Mouse (Mus musculus) liver, adult (tissue): ENCODE measurements around the gene Cars2.

ENCODE experiments used
- GATA4 ChIP-seq: IDR thresholded peaks from 2 replicates; pipeline ENCODE4 v1.6.1; 2014; ENCODE audit warnings: mild to moderate bottlenecking, low read length; ENCODE audit not compliant: insufficient replicate concordance

Gene Cars2

GRCm38 (mm10) chr8:11471309-11471708 is 79.3 kb downstream of the Cars2 start:
- TF ChIP-seq GATA4 = no peak

GRCm38 (mm10) chr8:11470694-11471093 is 79.9 kb downstream of the Cars2 start:
- TF ChIP-seq GATA4 = no peak

- no peak for TF ChIP-seq GATA4
Measured at GRCm38 (mm10) chr8:11469095-11469494, 81.5 kb downstream of the Cars2 start.

GRCm38 (mm10) chr8:11465619-11466018 is 85.0 kb downstream of the Cars2 start:
- no peak for TF ChIP-seq GATA4

GRCm38 (mm10) chr8:11464707-11464964 is 85.9 kb downstream of the Cars2 start:
- TF ChIP-seq GATA4 = no peak
